Mouse (Mus musculus): Measurements from ENCODE around the gene Ghrl.

DNA sequence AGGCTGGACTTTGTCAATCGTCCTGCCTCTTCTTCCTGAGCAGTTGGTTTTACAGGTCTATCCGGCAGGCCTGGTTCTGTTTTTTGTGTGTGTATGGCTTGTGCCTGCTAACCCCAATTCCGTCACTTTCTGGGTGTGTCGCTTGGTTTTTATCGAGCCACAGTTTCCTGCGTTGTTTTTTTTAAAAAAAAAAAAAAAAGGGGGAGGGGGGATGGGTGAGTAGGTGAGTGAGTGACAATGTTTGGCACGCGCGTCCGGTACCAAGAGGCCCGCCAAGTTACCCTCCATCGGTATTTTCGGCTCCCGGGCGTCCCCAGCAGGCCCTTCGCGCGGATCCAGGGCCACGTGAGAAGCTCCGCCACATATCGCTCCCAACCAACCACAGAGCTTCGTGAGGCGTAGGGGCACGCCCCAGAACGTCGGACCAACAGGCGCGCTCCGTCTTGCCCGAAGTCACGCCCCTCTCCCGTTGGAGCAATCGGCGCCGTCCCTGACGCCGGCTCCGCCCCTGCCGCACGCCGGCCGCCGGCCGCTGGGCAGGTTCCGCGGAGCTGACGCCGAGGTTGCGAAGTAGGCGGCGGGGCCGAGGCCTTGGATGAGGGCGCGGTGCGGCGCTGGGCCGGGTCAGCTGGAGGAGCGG is 23.0 kb downstream of the Ghrl start, which contains the start of gene Tatdn2:
- TF ChIP-seq CTCF (IDR thresholded peaks at IDR 0.05; ENCODE audit: low read depth) (peak; percentile 39; the same call in 1 of the 2 replicates), EP300 (IDR thresholded peaks at IDR 0.05; ENCODE audit: low read depth) (peak; percentile 25; the same call in 1 of the 2 replicates)

All from liver, embryonic 14.5 days (tissue).